In the genomic region with DNA sequence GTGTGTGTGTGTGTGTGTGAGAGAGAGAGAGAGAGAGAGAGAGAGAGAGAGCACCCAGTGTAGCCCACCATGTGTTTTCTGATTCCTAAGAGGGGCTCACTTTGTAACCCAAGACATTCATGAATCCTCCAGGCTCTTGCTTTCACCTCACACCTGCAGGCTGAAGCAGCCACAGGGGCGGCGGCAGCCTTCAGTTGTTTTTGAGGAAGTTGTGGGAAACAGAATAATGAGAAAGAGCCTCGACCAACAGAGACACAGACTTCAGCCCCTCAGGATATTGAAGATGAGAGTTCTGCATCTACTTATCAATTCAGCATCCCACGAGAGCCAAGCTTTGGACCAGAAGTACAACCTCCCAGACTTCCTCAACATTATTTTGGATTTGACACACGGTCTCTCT, we compare ENCODE assay signal across 26 mouse cellular contexts. TPM values are rescaled to one million over a fixed set of nuclear protein-coding genes. Genes with fewer than 3 reads are reported as not detected.
A peak's percentile ranks its signal among the peaks of the same experiment; 100 is the strongest.
DNase-seq lines count a peak whose midpoint lies in the region; ATAC-seq and TF ChIP-seq lines count a peak whose summit lies in the region.
"Had no signal": no experiment of that assay in that cellular context is flagged by ENCODE, and none has a peak within 500 bp of the region (broad histone marks: within the 10 kb centered on the region; RNA-seq: fewer than 3 reads in every experiment).

No protein-coding gene starts in this region.

- H3K27me3 ChIP-seq in liver, embryonic 12.5 days (replicated peaks), result no peaks in the 10 kb centered on the region
- no peaks in the 10 kb centered on the region for H3K27me3 ChIP-seq in splenic B cell, adult 2 months (ENCODE audit: control insufficient read depth, insufficient read depth, low read length, poor library complexity, severe bottlenecking)
- H3K27me3 ChIP-seq in forebrain, embryonic 14.5 days (replicated peaks; ENCODE audit: control insufficient read depth, insufficient read depth, low read length), result no peaks in the 10 kb centered on the region
- H3K27me3 ChIP-seq in hindbrain, postnatal 0 days (ENCODE audit: insufficient read depth, low read length), result no peaks in the 10 kb centered on the region
- H3K27me3 ChIP-seq in cerebellum, adult 2 months (ENCODE audit: control insufficient read depth, insufficient read depth, low read length), result no peaks in the 10 kb centered on the region
- H3K27me3 ChIP-seq: embryonic facial prominence, embryonic 15.5 days; heart, embryonic 12.5 days; hindbrain, embryonic 13.5 days had no signal

- 49% methylated on average over 5 of the region's 5 CpGs for WGBS in liver, embryonic 12.5 days (ENCODE audit: insufficient replicate concordance)
- WGBS in forebrain, embryonic 14.5 days, result 87% methylated on average over 5 of the region's 5 CpGs
- 83% methylated on average over 5 of the region's 5 CpGs for WGBS in hindbrain, postnatal 0 days
- 89% methylated on average over 5 of the region's 5 CpGs for WGBS in cerebellum, adult 2 months

- H3K4me3 ChIP-seq in liver, embryonic 12.5 days, result no peak overlapping the region
- no peak overlapping the region for H3K4me3 ChIP-seq in forebrain, embryonic 14.5 days (ENCODE audit: low read depth, low read length)
- H3K4me3 ChIP-seq in hindbrain, postnatal 0 days (ENCODE audit: low read length), result no peak overlapping the region
- no peak overlapping the region for H3K4me3 ChIP-seq in cerebellum, adult 2 months (replicated peaks; ENCODE audit: insufficient read depth, low read depth, low read length)
- H3K4me3 ChIP-seq: embryonic facial prominence, embryonic 15.5 days; heart, embryonic 12.5 days; hindbrain, embryonic 13.5 days; left cerebral cortex, adult 2 months had no signal

- no peak for TF ChIP-seq CTCF in hindbrain, postnatal 0 days (IDR thresholded peaks at IDR 0.05; ENCODE audit: low read depth)
- TF ChIP-seq CTCF in cerebellum, adult 2 months (IDR thresholded peaks at IDR 0.05; ENCODE audit: borderline replicate concordance, insufficient read depth, low read depth, low read length), result no peak

- H3K4me2 ChIP-seq in liver, embryonic 12.5 days, result no peak overlapping the region
- no peak overlapping the region for H3K4me2 ChIP-seq in forebrain, embryonic 14.5 days (ENCODE audit: low read length)
- no peak overlapping the region for H3K4me2 ChIP-seq in hindbrain, postnatal 0 days (ENCODE audit: low read depth, low read length)
- H3K4me2 ChIP-seq: embryonic facial prominence, embryonic 15.5 days; heart, embryonic 12.5 days; hindbrain, embryonic 13.5 days; midbrain, embryonic 11.5 days had no signal

- H3K9me3 ChIP-seq in liver, embryonic 12.5 days (replicated peaks), result no peaks in the 10 kb centered on the region
- no peaks in the 10 kb centered on the region for H3K9me3 ChIP-seq in forebrain, embryonic 14.5 days (replicated peaks; ENCODE audit: control insufficient read depth, low read length)
- no peaks in the 10 kb centered on the region for H3K9me3 ChIP-seq in hindbrain, postnatal 0 days (ENCODE audit: low read length)
- H3K9me3 ChIP-seq: embryonic facial prominence, embryonic 15.5 days; heart, embryonic 12.5 days; hindbrain, embryonic 13.5 days had no signal

- peak; percentile 29 for ATAC-seq in common myeloid progenitor, adult 5-6 weeks (replicated peaks; ENCODE audit: low read depth, poor library complexity, severe bottlenecking)
- no peak for ATAC-seq in liver, embryonic 12.5 days
- no peak for ATAC-seq in forebrain, embryonic 14.5 days
- no peak for ATAC-seq in hindbrain, postnatal 0 days
- ATAC-seq: forebrain, embryonic 16.5 days; inflammation-experienced regulatory T-cells, adult 6 months; lung, postnatal 0 days had no signal

- no peak for TF ChIP-seq POLR2A in cerebellum, adult 2 months (IDR thresholded peaks at IDR 0.05; ENCODE audit: borderline replicate concordance, insufficient read depth, low read length)

- peak; percentile 36 for DNase-seq in thymus, postnatal 4 days
- no peak for DNase-seq in thymus, postnatal 25 days
- DNase-seq in splenic B cell, adult 2 months (ENCODE audit: low read depth, low spot score), result peak; percentile 58
- DNase-seq in forebrain, embryonic 14.5 days (ENCODE audit: low spot score), result no peak
- no peak for DNase-seq in hindbrain, postnatal 0 days (ENCODE audit: low spot score)
- DNase-seq in cerebellum, adult 2 months, result no peak
- DNase-seq: adrenal gland, adult 2 months; cerebellum, adult 11-12 months; cerebellum, postnatal 25 days; gastrocnemius, postnatal 36 days; heart, postnatal 10 days; kidney, adult 8-10 months; kidney, postnatal 10 days; left cerebral cortex, postnatal 4 days; thymus, adult 2 months had no signal

- no peak overlapping the region for H3K9ac ChIP-seq in liver, embryonic 12.5 days
- no peak overlapping the region for H3K9ac ChIP-seq in forebrain, embryonic 14.5 days (ENCODE audit: low read length)
- no peak overlapping the region for H3K9ac ChIP-seq in hindbrain, postnatal 0 days (replicated peaks; ENCODE audit: low read length)
- H3K9ac ChIP-seq: embryonic facial prominence, embryonic 15.5 days; heart, embryonic 12.5 days; hindbrain, embryonic 13.5 days; liver, embryonic 14.5 days had no signal

- H3K27ac ChIP-seq in liver, embryonic 12.5 days, result peak overlapping the region; percentile 70
- no peak overlapping the region for H3K27ac ChIP-seq in forebrain, embryonic 14.5 days (ENCODE audit: low read depth, low read length)
- H3K27ac ChIP-seq in hindbrain, postnatal 0 days, result no peak overlapping the region
- H3K27ac ChIP-seq in cerebellum, adult 2 months (ENCODE audit: insufficient read depth, low read length), result no peak overlapping the region
- H3K27ac ChIP-seq: embryonic facial prominence, embryonic 15.5 days; hindbrain, embryonic 13.5 days; left cerebral cortex, adult 2 months; liver, embryonic 14.5 days had no signal

- H3K4me1 ChIP-seq in liver, embryonic 12.5 days, result peaks cover 86% of the 10 kb centered on the region
- peaks cover 18% of the 10 kb centered on the region for H3K4me1 ChIP-seq in forebrain, embryonic 14.5 days (ENCODE audit: control insufficient read depth, insufficient read depth, low read length)
- H3K4me1 ChIP-seq in hindbrain, postnatal 0 days (ENCODE audit: insufficient read depth, low read length), result 0 out of 2 replicates have a peak, but pooled peaks cover 8% of the 10 kb centered on the region
- H3K4me1 ChIP-seq in cerebellum, adult 2 months (ENCODE audit: control insufficient read depth, insufficient read depth, low read length), result peaks cover 24% of the 10 kb centered on the region

- no peaks in the 10 kb centered on the region for H3K36me3 ChIP-seq in liver, embryonic 12.5 days
- no peaks in the 10 kb centered on the region for H3K36me3 ChIP-seq in splenic B cell, adult 2 months (ENCODE audit: control insufficient read depth, insufficient read depth, low read length, poor library complexity, severe bottlenecking)
- no peaks in the 10 kb centered on the region for H3K36me3 ChIP-seq in forebrain, embryonic 14.5 days (ENCODE audit: control insufficient read depth, insufficient read depth, low read length)
- no peaks in the 10 kb centered on the region for H3K36me3 ChIP-seq in hindbrain, postnatal 0 days (ENCODE audit: insufficient read depth, low read length)
- H3K36me3 ChIP-seq: embryonic facial prominence, embryonic 15.5 days; heart, embryonic 12.5 days; hindbrain, embryonic 13.5 days had no signal

RNA-seq across cellular contexts. Expression of a gene that starts 6.2 kb away (rescaled TPM):
- total RNA-seq in common myeloid progenitor, adult 5-6 weeks (2017), result 34.6 and 55.9 TPM in 2 replicates
- polyA plus RNA-seq in liver, embryonic 12.5 days (2016; fragmentation: Nextera tagmentation; extraction: Ambion mirVana), result 35.7 and 38.5 TPM in 2 replicates
- 43.3 and 58.0 TPM in 2 replicates for polyA plus RNA-seq in forebrain, embryonic 14.5 days (2014; fragmentation: Nextera tagmentation; extraction: Ambion mirVana)
- 46.6 and 46.8 TPM in 2 replicates for total RNA-seq in hindbrain, postnatal 0 days (2014; rRNA removed)
- 53.0 and 56.9 TPM in 2 replicates for polyA plus RNA-seq in hindbrain, postnatal 0 days (2015; fragmentation: Nextera tagmentation; extraction: Ambion mirVana)
- 85.5 and 86.6 TPM in 2 replicates for polyA plus RNA-seq in cerebellum, adult 2 months (2012; rRNA removed)

Comparison
In these comparisons a context has a peak if more than half of its experiments do, and no peak if none do; other contexts are left out.
1. DNase-seq: peak in thymus, postnatal 4 days (single experiment) and splenic B cell, adult 2 months (single experiment); none in thymus, postnatal 25 days (single experiment), forebrain, embryonic 14.5 days (single experiment), hindbrain, postnatal 0 days (single experiment) and cerebellum, adult 2 months (0 of 2).